Mouse (Mus musculus) embryonic fibroblast, embryonic 13.5 days (primary cell): ENCODE data around the gene Slc44a3.

Source experiments
- CTCF ChIP-seq: IDR thresholded peaks from 2 replicates; pipeline ENCODE4 v1.5.1; 2011; ENCODE audit warnings: mild to moderate bottlenecking, control low read depth, low read length, moderate library complexity, borderline replicate concordance; ENCODE audit not compliant: insufficient read depth
- POLR2A ChIP-seq: IDR thresholded peaks from 2 replicates; pipeline ENCODE4 v1.6.1; 2011; ENCODE audit warnings: low read depth, mild to moderate bottlenecking, control low read depth, low read length, moderate library complexity

GRCm38 (mm10) chr3:121571491-121571890, 39.3 kb upstream of the Slc44a3 start:
- TF ChIP-seq POLR2A, result no peak
- no peak for TF ChIP-seq CTCF
